Mouse (Mus musculus) MEL (cell line): ENCODE data around the gene Ubtd2.

Experiments
- CTCF ChIP-seq, 3 experiments: IDR thresholded peaks in 2 of 3; conservative IDR thresholded peaks in 1 of 3; 2 replicates each; pipeline ENCODE4 v1.5.1; 2011 to 2012; ENCODE audit warnings: low read length in 3 of 3, low read depth in 2 of 3, mild to moderate bottlenecking in 2 of 3, improper control_type of control experiment in 1 of 3, inconsistent platforms in 1 of 3, mixed read lengths in 1 of 3, moderate library complexity in 1 of 3; ENCODE audit not compliant: control insufficient read depth in 1 of 3, insufficient read depth in 1 of 3, poor library complexity in 1 of 3, severe bottlenecking in 1 of 3
- GATA1 ChIP-seq: IDR thresholded peaks from 2 replicates; pipeline ENCODE4 v1.6.1; 2011; ENCODE audit warnings: low read depth, low read length, improper control_type of control experiment
- MEF2A ChIP-seq: IDR thresholded peaks from 2 replicates; pipeline ENCODE4 v1.6.1; 2014; ENCODE audit warnings: low read depth, mild to moderate bottlenecking, inconsistent platforms, low read length, improper control_type of control experiment; ENCODE audit not compliant: poor library complexity, insufficient replicate concordance, severe bottlenecking; ENCODE audit errors: extremely low read depth
- POLR2A ChIP-seq, 2 experiments: IDR thresholded peaks; 2 replicates each; pipeline ENCODE4 v1.6.1; 2011 to 2012; ENCODE audit warnings: low read length in 2 of 2, mild to moderate bottlenecking in 2 of 2, control low read depth in 1 of 2, improper control_type of control experiment in 1 of 2, low read depth in 1 of 2, moderate library complexity in 1 of 2; ENCODE audit not compliant: control insufficient read depth in 1 of 2, insufficient read depth in 1 of 2, poor library complexity in 1 of 2
- SIN3A ChIP-seq: IDR thresholded peaks from 2 replicates; pipeline ENCODE4 v1.6.1; 2012; ENCODE audit warnings: low read length, improper control_type of control experiment, inconsistent platforms
- ZKSCAN1 ChIP-seq: IDR thresholded peaks from 2 replicates; pipeline ENCODE4 v1.6.1; 2012; ENCODE audit warnings: low read depth, mild to moderate bottlenecking, inconsistent platforms, low read length, improper control_type of control experiment, moderate library complexity

DNA sequence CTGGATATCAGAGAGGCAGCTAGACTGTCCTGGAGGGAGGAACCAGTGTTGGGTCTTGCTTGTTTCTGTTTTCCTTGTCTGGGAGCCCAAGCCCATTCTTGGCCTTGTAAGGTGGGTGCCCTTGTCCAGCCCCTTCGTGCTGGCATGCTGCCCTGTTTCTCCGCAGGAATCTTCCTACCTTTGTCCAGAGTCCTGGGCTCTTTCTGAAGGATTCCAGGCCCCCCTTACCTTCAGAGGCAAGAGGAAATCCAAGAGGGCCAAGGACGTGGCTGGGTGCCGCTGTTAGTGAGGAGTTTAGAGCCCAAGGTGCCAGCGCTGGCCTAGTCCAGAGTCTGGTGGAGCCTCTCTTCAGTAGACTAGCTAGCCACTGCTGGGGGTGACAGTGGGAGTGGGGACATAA is 89.3 kb downstream of the Ubtd2 start:
- TF ChIP-seq ZKSCAN1 (no peak), SIN3A (no peak), CTCF (IDR thresholded peaks at IDR 0.05 in 2 of 3, conservative IDR thresholded peaks at IDR 0.05 in 1 of 3; ENCODE audit: control insufficient read depth in 1 of 3, insufficient read depth in 1 of 3, low read depth in 2 of 3, low read length in 3 of 3, poor library complexity in 1 of 3, severe bottlenecking in 1 of 3) (no peak), MEF2A (no peak), POLR2A (IDR thresholded peaks at IDR 0.05; ENCODE audit: control insufficient read depth in 1 of 2, insufficient read depth in 1 of 2, low read depth in 1 of 2, low read length in 2 of 2, poor library complexity in 1 of 2) (no peak), GATA1 (no peak)
